In the genomic region with DNA sequence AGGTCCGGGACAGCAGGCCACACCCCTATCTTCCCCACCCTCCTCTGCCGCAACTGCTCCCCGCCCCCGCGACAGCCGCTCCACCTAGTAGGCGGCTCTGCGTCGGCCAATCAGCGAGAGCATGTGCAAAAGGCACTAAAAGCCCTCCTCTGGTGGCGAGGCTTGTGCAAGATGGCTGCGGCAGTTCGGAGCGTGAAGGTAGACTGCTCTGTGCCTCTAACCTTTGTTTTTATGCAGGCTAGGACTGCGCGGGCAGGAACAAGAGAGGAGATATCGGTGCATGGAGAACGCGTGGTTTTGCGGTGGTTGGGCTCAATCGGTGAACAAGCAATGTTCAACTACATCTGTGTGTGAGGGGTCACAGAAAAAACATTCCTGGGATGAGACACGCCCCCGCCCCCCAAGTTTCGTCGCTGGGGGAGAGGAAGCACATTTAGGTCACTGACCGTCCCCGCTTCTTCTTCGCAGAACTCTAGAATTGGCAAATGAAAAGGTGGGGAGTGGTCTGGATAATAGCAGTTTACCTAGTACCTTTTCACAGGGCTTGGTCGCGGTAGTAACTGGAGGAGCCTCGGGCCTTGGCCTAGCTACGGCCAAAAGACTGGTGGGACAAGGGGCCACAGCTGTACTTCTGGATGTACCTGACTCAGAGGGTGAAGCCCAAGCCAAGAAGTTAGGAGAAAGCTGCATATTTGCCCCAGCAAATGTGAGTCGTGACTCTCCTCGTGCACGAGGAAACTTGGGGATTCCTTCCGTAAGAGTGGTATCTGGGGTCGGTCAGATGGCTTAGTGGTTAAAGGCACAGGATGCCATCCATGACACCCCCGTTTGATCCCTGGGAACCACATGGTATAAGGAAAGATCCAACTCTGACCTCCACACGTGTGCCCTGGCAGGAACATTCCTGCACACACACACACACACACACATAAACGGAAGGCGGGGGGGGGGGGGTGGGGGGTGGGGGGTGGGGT, we compare ENCODE assay signal across 8 mouse cellular contexts. TPM values are rescaled to one million over a fixed set of nuclear protein-coding genes. Genes with fewer than 3 reads are reported as not detected.
A peak's percentile ranks its signal among the peaks of the same experiment; 100 is the strongest.
DNase-seq lines count a peak whose midpoint lies in the region; ATAC-seq lines count a peak whose summit lies in the region.

Gene Hsd17b10, plus strand, starts transcription at position 109 of the 974 bp plus-strand sequence.

- peak within 1 kb of the TSS; percentile 63 for H3K4me2 ChIP-seq in embryonic facial prominence, embryonic 14.5 days (ENCODE audit: low read depth, low read length)
- H3K4me2 ChIP-seq in kidney, embryonic 14.5 days (replicated peaks; ENCODE audit: low read depth, low read length), result peak within 1 kb of the TSS; percentile 62
- H3K4me2 ChIP-seq in limb, embryonic 15.5 days, result peak within 1 kb of the TSS; percentile 53

- H3K4me1 ChIP-seq in embryonic facial prominence, embryonic 14.5 days (ENCODE audit: control insufficient read depth, insufficient read depth, low read length), result no peaks in the 10 kb centered on the region
- no peaks in the 10 kb centered on the region for H3K4me1 ChIP-seq in kidney, embryonic 14.5 days (ENCODE audit: control insufficient read depth, insufficient read depth, low read length)
- H3K4me1 ChIP-seq in limb, embryonic 15.5 days, result no peaks in the 10 kb centered on the region

- no peaks in the 10 kb centered on the region for H3K9me3 ChIP-seq in embryonic facial prominence, embryonic 14.5 days (ENCODE audit: control insufficient read depth, low read length)
- H3K9me3 ChIP-seq in kidney, embryonic 14.5 days (ENCODE audit: control insufficient read depth, low read length), result no peaks in the 10 kb centered on the region
- no peaks in the 10 kb centered on the region for H3K9me3 ChIP-seq in limb, embryonic 15.5 days

- 19% methylated on average over 38 of the region's 41 CpGs for WGBS in embryonic facial prominence, embryonic 14.5 days
- WGBS in kidney, embryonic 14.5 days, result 32% methylated on average over 39 of the region's 41 CpGs
- 23% methylated on average over 39 of the region's 41 CpGs for WGBS in limb, embryonic 15.5 days

- peak; percentile 100 for ATAC-seq in embryonic facial prominence, embryonic 14.5 days (ENCODE audit: low read depth)
- peak; percentile 99 for ATAC-seq in kidney, embryonic 14.5 days (ENCODE audit: low FRiP score, low TSS enrichment)
- peak; percentile 92 for ATAC-seq in limb, embryonic 15.5 days (ENCODE audit: insufficient number of reproducible peaks, low FRiP score, low TSS enrichment, low read depth)

- peak within 1 kb of the TSS; percentile 65 for H3K9ac ChIP-seq in embryonic facial prominence, embryonic 14.5 days (ENCODE audit: low read depth, low read length)
- peak within 1 kb of the TSS; percentile 63 for H3K9ac ChIP-seq in kidney, embryonic 14.5 days (ENCODE audit: low read depth, low read length)
- H3K9ac ChIP-seq in limb, embryonic 15.5 days, result peak within 1 kb of the TSS; percentile 28; the same call in 1 of the 2 replicates

- peak; percentile 90 for DNase-seq in 3T3-L1 (ENCODE audit: low read depth, low spot score)
- DNase-seq in adrenal gland, postnatal 4 days (ENCODE audit: low spot score in 2 of 2), result peak; percentile 40 to 69
- DNase-seq in embryonic facial prominence, embryonic 14.5 days (ENCODE audit: low spot score), result peak; percentile 94
- peak; percentile 81 for DNase-seq in heart, adult 8-10 months (ENCODE audit: low spot score)
- peak; percentile 28 to 37 for DNase-seq in monocyte, adult 2 months (ENCODE audit: low read depth in 1 of 2, low spot score in 2 of 2)
- DNase-seq in spleen, postnatal 36 days (ENCODE audit: low spot score in 2 of 2), result peak; percentile 78 to 84

- H3K27ac ChIP-seq in embryonic facial prominence, embryonic 14.5 days (replicated peaks; ENCODE audit: low read depth, low read length), result peak within 1 kb of the TSS; percentile 67
- no peak within 1 kb of the TSS for H3K27ac ChIP-seq in kidney, embryonic 14.5 days (ENCODE audit: low read depth, low read length)
- peak within 1 kb of the TSS; percentile 71 for H3K27ac ChIP-seq in limb, embryonic 15.5 days

- H3K27me3 ChIP-seq in embryonic facial prominence, embryonic 14.5 days (replicated peaks; ENCODE audit: control insufficient read depth, insufficient read depth, low read length), result peaks cover 28% of the 10 kb centered on the region
- peaks cover 5% of the 10 kb centered on the region; the same call in 1 of the 2 replicates for H3K27me3 ChIP-seq in kidney, embryonic 14.5 days (ENCODE audit: control insufficient read depth, insufficient read depth, low read length)
- peaks cover 42% of the 10 kb centered on the region for H3K27me3 ChIP-seq in limb, embryonic 15.5 days

- H3K36me3 ChIP-seq in embryonic facial prominence, embryonic 14.5 days (ENCODE audit: control insufficient read depth, insufficient read depth, low read length), result 0 out of 2 replicates have a peak, but pooled peaks cover 13% of the 10 kb centered on the region
- peaks cover 2% of the 10 kb centered on the region; the same call in 1 of the 2 replicates for H3K36me3 ChIP-seq in kidney, embryonic 14.5 days (ENCODE audit: control insufficient read depth, insufficient read depth, low read length)
- peaks cover 12% of the 10 kb centered on the region for H3K36me3 ChIP-seq in limb, embryonic 15.5 days

- peak within 1 kb of the TSS; percentile 49 for H3K4me3 ChIP-seq in embryonic facial prominence, embryonic 14.5 days (ENCODE audit: low read depth, low read length)
- peak within 1 kb of the TSS; percentile 48 for H3K4me3 ChIP-seq in kidney, embryonic 14.5 days (ENCODE audit: low read length)
- H3K4me3 ChIP-seq in limb, embryonic 15.5 days, result peak within 1 kb of the TSS; percentile 48

RNA-seq across cellular contexts. Expression of gene Hsd17b10, which starts in this region (rescaled TPM):
- 100 to 1,000 TPM; 156 to 164 TPM for total RNA-seq in adrenal gland, postnatal 4 days (2021)
- polyA plus RNA-seq in embryonic facial prominence, embryonic 14.5 days (2014; fragmentation: Nextera tagmentation; extraction: Ambion mirVana), result 186 and 188 TPM in 2 replicates
- total RNA-seq in heart, adult 8-10 months (2022), result 100 to 1,000 TPM; 222 to 288 (median 242) TPM
- polyA plus RNA-seq in kidney, embryonic 14.5 days (2014; fragmentation: Nextera tagmentation; extraction: Ambion mirVana), result 231 and 241 TPM in 2 replicates
- 188 and 189 TPM in 2 replicates for polyA plus RNA-seq in limb, embryonic 15.5 days (2015; fragmentation: Nextera tagmentation; extraction: Ambion mirVana)

Comparison
In these comparisons a context has a peak if more than half of its experiments do, and no peak if none do; other contexts are left out.
1. DNase-seq: peak in every context shown above with its lines; median percentile 94 in embryonic facial prominence, embryonic 14.5 days; 90 in 3T3-L1; 81 in heart, adult 8-10 months; 81 in spleen, postnatal 36 days; 54 in adrenal gland, postnatal 4 days; 32 in monocyte, adult 2 months.